Mouse (Mus musculus) lung, embryonic 15.5 days (tissue): ENCODE data around the gene Ston1. TPM values are rescaled to one million over a fixed set of nuclear protein-coding genes. Genes with fewer than 3 reads are reported as not detected.

Source experiments
- ATAC-seq: fragments of 200-750 bp; cut with Nextera tagmentation; 2 replicates; pipeline ENCODE4 v1.8.0; 2017; ENCODE audit warnings: moderate number of reproducible peaks, borderline replicate concordance; ENCODE audit not compliant: low FRiP score, low TSS enrichment; ENCODE audit errors: extremely low read depth
- H3K27ac ChIP-seq: fragments of 300-500 bp; sonication (generic); 2 replicates; pipeline ENCODE4 v1.5.1; 2015; ENCODE audit warnings: moderate library complexity, mild to moderate bottlenecking, inconsistent platforms
- H3K27me3 ChIP-seq: fragments of 300-500 bp; sonication (generic); 2 replicates; pipeline ENCODE4 v1.6.1; 2015; ENCODE audit warnings: inconsistent platforms
- H3K36me3 ChIP-seq: fragments of 300-500 bp; sonication (generic); 2 replicates; pipeline ENCODE4 v1.6.1; 2015; ENCODE audit warnings: inconsistent platforms
- H3K4me1 ChIP-seq: fragments of 300-500 bp; sonication (generic); 2 replicates; pipeline ENCODE4 v1.6.1; 2015; ENCODE audit warnings: inconsistent platforms
- H3K4me2 ChIP-seq: fragments of 300-500 bp; sonication (generic); 2 replicates; pipeline ENCODE4 v1.6.1; 2015; ENCODE audit warnings: inconsistent platforms, mild to moderate bottlenecking, moderate library complexity
- H3K4me3 ChIP-seq: fragments of 300-500 bp; sonication (generic); 2 replicates; pipeline ENCODE4 v1.5.1; 2015; ENCODE audit warnings: mild to moderate bottlenecking, inconsistent platforms
- H3K9ac ChIP-seq: fragments of 300-500 bp; sonication (generic); 2 replicates; pipeline ENCODE4 v1.6.1; 2015; ENCODE audit warnings: inconsistent platforms
- H3K9me3 ChIP-seq: fragments of 300-500 bp; sonication (generic); 2 replicates; pipeline ENCODE4 v1.6.1; 2016; ENCODE audit warnings: inconsistent platforms
- WGBS: fragments of 180-500 bp; shearing (Covaris S2); methylation state at CpG from one replicate; pipeline ENCODE4 v1.1.7; 2015; 5-methylcytosine and 5-hydroxymethylcytosine counted together
- polyA plus RNA-seq: library from polyadenylated mRNA; unstranded; fragments of >200 nt; fragmentation: Nextera tagmentation; extraction: Ambion mirVana; gene quantifications from 2 replicates; pipeline ENCODE4 v1.2.1, GENCODE M21; 2015

Ston1 gene
- polyA plus RNA-seq, 1 experiment from 2014 or later = 8.4 TPM

GRCm38 (mm10) chr17:88629381-88629759, 31.9 kb downstream of the Ston1 start:
- Histone ChIP-seq H3K4me1 (peaks cover 80% of the 10 kb centered on the region), H3K9me3 (no peaks in the 10 kb centered on the region), H3K4me2 (peak overlapping the region; percentile 34), H3K4me3 (no peak overlapping the region), H3K27ac (peak overlapping the region; percentile 98), H3K9ac (no peak overlapping the region), H3K36me3 (0 out of 2 replicates have a peak, but pooled peaks cover 3% of the 10 kb centered on the region), H3K27me3 (no peaks in the 10 kb centered on the region)
- ATAC-seq = peak; percentile 43; the same call in 1 of the 2 replicates
- 8% methylated on average over 4 of the region's 4 CpGs for WGBS

- no peak overlapping the region for H3K4me3 ChIP-seq
- no peaks in the 10 kb centered on the region for H3K9me3 ChIP-seq
- 0 out of 2 replicates have a peak, but pooled peaks cover 3% of the 10 kb centered on the region for H3K36me3 ChIP-seq
- H3K27me3 ChIP-seq = no peaks in the 10 kb centered on the region
- peak overlapping the region; percentile 34 for H3K4me2 ChIP-seq
- H3K9ac ChIP-seq = peak overlapping the region; percentile 27; the same call in 1 of the 2 replicates
- H3K27ac ChIP-seq = peak overlapping the region; percentile 98
- peak; percentile 51; the same call in 1 of the 2 replicates for ATAC-seq
- H3K4me1 ChIP-seq = peaks cover 77% of the 10 kb centered on the region
- WGBS = 10% methylated on average over 11 of the region's 11 CpGs
Observed at GRCm38 (mm10) chr17:88629931-88630553, 32.6 kb downstream of the Ston1 start.

GRCm38 (mm10) chr17:88630554-88630948, 33.1 kb downstream of the Ston1 start:
- Histone ChIP-seq H3K9ac (peak overlapping the region; percentile 27; the same call in 1 of the 2 replicates), H3K4me2 (peak overlapping the region; percentile 34), H3K4me1 (peaks cover 72% of the 10 kb centered on the region), H3K9me3 (no peaks in the 10 kb centered on the region), H3K36me3 (peaks cover 6% of the 10 kb centered on the region; the same call in 1 of the 2 replicates), H3K27me3 (no peaks in the 10 kb centered on the region), H3K4me3 (no peak overlapping the region), H3K27ac (peak overlapping the region; percentile 98)
- no peak for ATAC-seq
- WGBS = 41% methylated on average over 3 of the region's 3 CpGs

GRCm38 (mm10) chr17:88632631-88633030, 35.1 kb downstream of the Ston1 start:
- Histone ChIP-seq H3K9me3 (no peaks in the 10 kb centered on the region), H3K27ac (no peak overlapping the region), H3K36me3 (peaks cover 22% of the 10 kb centered on the region), H3K9ac (no peak overlapping the region), H3K27me3 (no peaks in the 10 kb centered on the region), H3K4me2 (no peak overlapping the region), H3K4me1 (peaks cover 52% of the 10 kb centered on the region), H3K4me3 (no peak overlapping the region)
- ATAC-seq = no peak
- 85% methylated on average over 3 of the region's 3 CpGs for WGBS

GRCm38 (mm10) chr17:88636076-88636475, 38.6 kb downstream of the Ston1 start:
- 82% methylated on average over 14 of the region's 14 CpGs for WGBS
- no peaks in the 10 kb centered on the region for H3K27me3 ChIP-seq
- H3K9ac ChIP-seq = no peak overlapping the region
- H3K4me1 ChIP-seq = peaks cover 20% of the 10 kb centered on the region
- H3K9me3 ChIP-seq = no peaks in the 10 kb centered on the region
- ATAC-seq = no peak
- H3K4me2 ChIP-seq = no peak overlapping the region
- H3K4me3 ChIP-seq = no peak overlapping the region
- no peak overlapping the region for H3K27ac ChIP-seq
- peaks cover 28% of the 10 kb centered on the region for H3K36me3 ChIP-seq

- Histone ChIP-seq H3K9ac (no peak overlapping the region), H3K36me3 (peaks cover 28% of the 10 kb centered on the region), H3K27me3 (no peaks in the 10 kb centered on the region), H3K9me3 (no peaks in the 10 kb centered on the region), H3K4me2 (no peak overlapping the region), H3K27ac (no peak overlapping the region), H3K4me1 (peaks cover 15% of the 10 kb centered on the region), H3K4me3 (no peak overlapping the region)
- WGBS = 47% methylated on average over 12 of the region's 12 CpGs
- no peak for ATAC-seq
Observed at GRCm38 (mm10) chr17:88636587-88636986, 39.1 kb downstream of the Ston1 start.

- peaks cover 24% of the 10 kb centered on the region for H3K36me3 ChIP-seq
- WGBS = 22% methylated on average over 6 of the region's 6 CpGs
- H3K4me2 ChIP-seq = no peak overlapping the region
- H3K9ac ChIP-seq = no peak overlapping the region
- H3K9me3 ChIP-seq = no peaks in the 10 kb centered on the region
- H3K4me1 ChIP-seq = 0 out of 2 replicates have a peak, but pooled peaks cover 2% of the 10 kb centered on the region
- peak; percentile 67; the same call in 1 of the 2 replicates for ATAC-seq
- no peak overlapping the region for H3K27ac ChIP-seq
- no peak overlapping the region for H3K4me3 ChIP-seq
- no peaks in the 10 kb centered on the region for H3K27me3 ChIP-seq
Observed at GRCm38 (mm10) chr17:88641012-88641411, 43.5 kb downstream of the Ston1 start.

- Histone ChIP-seq H3K36me3 (peaks cover 22% of the 10 kb centered on the region), H3K9me3 (no peaks in the 10 kb centered on the region), H3K27me3 (no peaks in the 10 kb centered on the region), H3K4me2 (no peak overlapping the region), H3K4me1 (0 out of 2 replicates have a peak, but pooled peaks cover 2% of the 10 kb centered on the region), H3K9ac (no peak overlapping the region), H3K27ac (no peak overlapping the region), H3K4me3 (no peak overlapping the region)
- WGBS = 86% methylated on average over 8 of the region's 8 CpGs
- no peak for ATAC-seq
Observed at GRCm38 (mm10) chr17:88641836-88642235, 44.4 kb downstream of the Ston1 start.

GRCm38 (mm10) chr17:88644876-88645275, 47.4 kb downstream of the Ston1 start:
- 76% methylated on average over 7 of the region's 7 CpGs for WGBS
- no peak overlapping the region for H3K4me2 ChIP-seq
- no peak overlapping the region for H3K9ac ChIP-seq
- H3K4me1 ChIP-seq = 0 out of 2 replicates have a peak, but pooled peaks cover 2% of the 10 kb centered on the region
- H3K4me3 ChIP-seq = no peak overlapping the region
- no peaks in the 10 kb centered on the region for H3K9me3 ChIP-seq
- no peak for ATAC-seq
- no peak overlapping the region for H3K27ac ChIP-seq
- H3K27me3 ChIP-seq = no peaks in the 10 kb centered on the region
- peaks cover 27% of the 10 kb centered on the region for H3K36me3 ChIP-seq

- no peak overlapping the region for H3K9ac ChIP-seq
- no peak overlapping the region for H3K4me3 ChIP-seq
- no peak overlapping the region for H3K27ac ChIP-seq
- no peak for ATAC-seq
- H3K4me1 ChIP-seq = 0 out of 2 replicates have a peak, but pooled peaks cover under 1% of the 10 kb centered on the region
- 87% methylated on average over 11 of the region's 11 CpGs for WGBS
- no peaks in the 10 kb centered on the region for H3K9me3 ChIP-seq
- H3K36me3 ChIP-seq = peaks cover 23% of the 10 kb centered on the region
- H3K4me2 ChIP-seq = no peak overlapping the region
- no peaks in the 10 kb centered on the region for H3K27me3 ChIP-seq
Observed at GRCm38 (mm10) chr17:88645299-88645698, 47.8 kb downstream of the Ston1 start.

- H3K4me2 ChIP-seq = no peak overlapping the region
- 84% methylated on average over 3 of the region's 3 CpGs for WGBS
- H3K4me3 ChIP-seq = no peak overlapping the region
- H3K27ac ChIP-seq = no peak overlapping the region
- H3K9ac ChIP-seq = no peak overlapping the region
- peaks cover 22% of the 10 kb centered on the region for H3K36me3 ChIP-seq
- no peaks in the 10 kb centered on the region for H3K9me3 ChIP-seq
- no peak for ATAC-seq
- H3K27me3 ChIP-seq = no peaks in the 10 kb centered on the region
- H3K4me1 ChIP-seq = no peaks in the 10 kb centered on the region
Observed at GRCm38 (mm10) chr17:88647149-88647548, 49.7 kb downstream of the Ston1 start.

- WGBS = 8% methylated on average over 9 of the region's 9 CpGs
- Histone ChIP-seq H3K27ac (no peak overlapping the region), H3K36me3 (peaks cover 7% of the 10 kb centered on the region; the same call in 1 of the 2 replicates), H3K4me2 (no peak overlapping the region), H3K4me3 (no peak overlapping the region), H3K9ac (no peak overlapping the region), H3K27me3 (no peaks in the 10 kb centered on the region), H3K9me3 (no peaks in the 10 kb centered on the region), H3K4me1 (no peaks in the 10 kb centered on the region)
- ATAC-seq = no peak
Observed at GRCm38 (mm10) chr17:88652010-88652409, 54.5 kb downstream of the Ston1 start.
